Mouse (Mus musculus) heart, postnatal 0 days (tissue): Measurements from ENCODE around the gene Itga1.

Source experiments
- CTCF ChIP-seq: IDR thresholded peaks from 2 replicates; pipeline ENCODE4 v1.5.1; 2016; ENCODE audit warnings: antibody characterized with exemption, control low read depth, low read depth
- EP300 ChIP-seq: IDR thresholded peaks from 2 replicates; pipeline ENCODE4 v1.6.1; 2016; ENCODE audit warnings: antibody characterized with exemption, low read depth

DNA sequence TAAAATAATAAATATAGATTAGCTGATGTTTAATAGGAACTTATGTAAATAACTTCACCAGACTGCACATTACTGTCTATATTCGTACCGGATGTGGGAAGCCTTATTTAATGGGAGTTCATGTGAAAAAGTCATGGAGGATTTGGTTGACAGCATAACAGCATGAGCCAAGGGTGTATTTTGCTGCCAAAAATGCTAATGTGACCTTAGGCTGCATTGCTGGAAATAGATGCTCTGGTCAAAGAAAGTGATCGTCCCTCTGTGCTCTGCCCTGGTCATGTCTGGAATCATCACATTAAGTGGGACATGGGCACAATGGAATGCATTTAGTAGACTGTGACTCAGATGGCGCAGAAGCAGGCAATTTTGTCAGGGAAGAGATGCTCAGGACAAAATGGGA, 64.5 kb downstream of the Itga1 start:
- TF ChIP-seq CTCF, result no peak
- no peak for TF ChIP-seq EP300
